Mouse (Mus musculus) frontal cortex, postnatal 25 days (tissue): ENCODE results near the gene Epb41l3.
"Not testable (repeated sequence)": the region's sequence is repeated elsewhere in the genome, so short reads cannot be mapped to it uniquely, and the experiment has no call there.

Experiments used
- DNase-seq, 2 experiments: peaks; one replicate each; pipeline ENCODE4 v3.0.0; 2022; ENCODE audit warnings: low spot score in 2 of 2

Gene Epb41l3

DNA sequence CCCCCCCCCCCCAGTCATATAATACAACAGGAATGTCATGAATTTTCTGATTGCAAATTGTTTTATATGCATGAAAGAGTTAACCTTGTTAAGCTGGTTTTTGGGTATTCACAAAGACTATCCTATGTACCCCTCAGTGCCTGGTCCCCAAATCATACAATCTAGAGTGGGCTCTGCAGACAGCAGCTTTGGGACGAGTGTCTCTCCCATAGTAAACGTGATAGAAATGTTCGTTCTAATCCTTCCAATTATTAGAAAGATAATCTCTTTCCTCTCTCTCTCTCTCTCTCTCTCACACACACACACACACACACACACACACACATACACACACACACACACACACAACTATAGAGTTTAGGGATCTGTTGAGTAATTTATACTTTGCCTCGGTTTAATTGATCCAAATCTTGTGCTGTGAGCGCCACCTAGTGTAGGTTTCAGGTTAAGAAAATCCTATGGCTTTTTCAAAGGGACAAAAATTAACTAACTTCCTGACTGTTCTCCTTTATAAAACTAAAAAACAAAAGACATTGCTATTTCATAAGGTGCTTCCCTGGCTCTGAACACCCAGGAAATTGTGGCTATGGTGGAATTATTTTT, 30.4 kb downstream of the Epb41l3 start:
- DNase-seq = peak; percentile 9 to 54

GRCm38 (mm10) chr17:69109216-69109615, 33.7 kb downstream of the Epb41l3 start:
- no peak for DNase-seq

- no peak for DNase-seq
Measured at GRCm38 (mm10) chr17:69112232-69112631, 36.7 kb downstream of the Epb41l3 start.

DNA sequence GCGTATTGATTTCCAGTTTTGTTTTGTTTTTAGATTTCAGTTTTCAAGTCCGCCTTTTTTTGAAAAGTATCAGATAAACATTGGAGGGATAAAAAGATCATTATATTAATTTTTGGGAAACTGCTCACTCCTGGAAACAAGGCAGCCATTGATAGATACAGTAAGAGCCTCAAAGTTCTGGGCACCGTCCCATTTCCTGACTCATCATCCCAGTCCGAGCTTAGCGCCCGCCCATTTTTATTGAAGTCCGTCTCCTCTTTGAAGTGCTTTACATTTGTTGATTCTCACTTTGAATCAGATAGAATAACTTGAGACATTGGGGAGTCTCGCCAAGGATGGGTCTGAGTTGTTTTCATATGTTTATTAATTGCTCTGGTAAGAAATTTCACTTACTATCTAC, 43.7 kb downstream of the Epb41l3 start:
- DNase-seq = no peak

GRCm38 (mm10) chr17:69120533-69121358, 45.3 kb downstream of the Epb41l3 start:
- DNase-seq = no peak

DNA sequence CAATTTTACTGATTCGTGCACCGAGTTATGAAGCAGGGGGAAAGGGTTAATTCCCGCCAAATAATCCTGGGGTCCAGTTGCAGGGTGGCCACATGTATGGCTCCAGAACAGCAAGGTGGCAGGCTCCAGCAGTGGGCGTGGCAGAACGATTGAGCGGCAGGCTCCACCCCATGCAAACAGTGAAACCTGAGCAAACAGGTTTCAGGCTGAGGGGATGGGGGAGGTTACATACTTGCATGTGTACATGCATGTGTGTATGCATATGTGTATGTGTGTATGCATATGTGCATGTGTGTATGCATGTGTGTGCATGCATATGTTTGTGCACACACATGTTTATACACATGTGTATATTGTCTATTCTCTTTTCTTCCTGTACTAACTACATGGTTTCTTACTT, 46.9 kb downstream of the Epb41l3 start:
- DNase-seq = not testable (repeated sequence)

GRCm38 (mm10) chr17:69127436-69127835, 52.0 kb downstream of the Epb41l3 start:
- DNase-seq = no peak

DNA sequence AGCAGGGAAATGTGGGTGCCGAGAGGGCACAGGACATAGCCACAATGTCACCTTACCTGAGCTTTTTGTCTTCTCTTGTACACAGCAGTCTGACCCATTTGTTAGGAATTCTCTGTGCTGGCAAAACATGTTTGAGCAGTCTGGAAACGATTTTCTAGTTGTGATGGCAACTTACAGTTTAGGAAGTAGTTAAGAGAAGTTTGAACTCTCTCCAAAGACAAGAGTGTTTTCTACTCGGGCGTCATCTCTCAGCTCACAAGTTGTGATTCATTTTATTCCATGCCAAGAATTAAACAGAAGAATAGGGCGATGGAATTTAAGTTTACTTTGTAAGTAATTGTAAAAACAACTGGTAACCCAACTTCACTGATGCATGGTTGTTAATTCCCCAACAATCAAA, 52.5 kb downstream of the Epb41l3 start:
- no peak for DNase-seq

DNA sequence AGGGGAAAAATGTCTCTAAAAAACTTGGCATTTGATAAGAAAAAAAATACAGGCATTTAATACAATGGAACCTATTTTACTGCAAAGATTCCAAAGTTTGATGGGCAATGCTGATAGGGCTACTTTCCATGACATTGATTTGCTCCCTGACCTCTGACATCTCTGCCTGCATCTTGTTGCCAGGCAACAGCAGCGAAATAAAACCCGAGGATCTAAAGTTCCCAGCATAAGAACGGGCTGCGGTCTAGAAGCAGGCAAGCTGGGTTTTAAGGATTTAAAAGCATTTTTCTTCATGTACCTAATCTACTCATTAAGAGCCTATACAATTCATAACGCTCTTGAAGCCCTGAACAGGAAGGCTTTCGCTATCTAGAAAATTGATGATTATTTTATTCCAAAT, 54.0 kb downstream of the Epb41l3 start:
- no peak for DNase-seq

DNA sequence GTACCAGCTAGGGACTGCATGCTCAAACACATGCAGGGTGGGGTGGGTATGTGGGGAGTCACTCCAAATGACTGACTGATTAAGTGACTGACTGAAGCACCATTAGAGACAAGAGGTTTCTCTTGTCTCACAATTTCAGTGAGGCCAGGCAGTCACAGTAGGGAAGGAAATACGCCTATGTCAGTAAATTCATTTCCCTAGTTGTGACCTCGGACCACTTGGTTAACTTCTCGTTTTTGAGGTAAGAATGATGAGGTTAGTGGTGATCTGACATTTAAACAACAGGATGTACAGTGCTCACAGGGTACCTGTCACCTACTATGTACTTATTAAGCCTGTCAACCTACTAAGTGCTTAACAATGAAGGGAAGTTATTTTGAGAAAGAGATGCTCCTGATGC, 67.5 kb downstream of the Epb41l3 start:
- no peak for DNase-seq

DNA sequence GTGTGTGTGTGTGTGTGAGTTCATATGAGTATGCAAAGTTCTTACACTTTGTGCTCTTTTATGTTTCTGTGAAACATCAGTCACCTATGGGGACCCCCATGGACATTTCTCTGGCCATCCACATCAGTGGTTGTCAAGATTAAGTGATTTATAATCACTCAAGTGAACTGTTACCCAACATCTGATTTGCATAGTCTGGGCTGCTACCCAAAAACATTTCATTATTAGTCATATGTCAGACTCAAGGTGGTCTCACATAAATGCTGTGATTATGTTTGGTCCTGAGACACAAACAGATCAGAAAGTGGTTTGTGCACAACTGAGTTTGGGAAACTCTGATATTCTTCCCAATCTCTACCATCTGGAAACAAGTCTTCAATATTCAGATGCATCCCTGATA, 75.3 kb downstream of the Epb41l3 start:
- no peak for DNase-seq

DNA sequence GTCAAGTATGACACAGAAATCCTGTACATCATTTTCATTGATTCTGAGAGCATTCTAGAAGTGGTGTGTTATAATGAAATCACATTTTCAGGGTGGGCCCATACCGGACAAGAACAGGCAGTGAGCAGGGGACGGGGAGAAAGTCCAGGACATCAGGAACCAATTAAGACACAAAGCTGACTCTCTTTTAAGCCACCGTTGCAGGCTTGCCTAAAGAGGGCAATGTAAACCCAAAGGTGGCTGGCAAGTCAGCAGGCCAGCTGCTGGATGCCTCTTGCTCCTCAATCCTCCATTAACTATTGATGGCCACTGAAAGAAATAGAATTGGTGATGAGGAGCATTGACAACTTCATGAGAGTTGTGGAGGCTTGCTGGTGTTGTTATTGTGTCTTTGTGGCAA, 75.8 kb downstream of the Epb41l3 start:
- DNase-seq = no peak

DNA sequence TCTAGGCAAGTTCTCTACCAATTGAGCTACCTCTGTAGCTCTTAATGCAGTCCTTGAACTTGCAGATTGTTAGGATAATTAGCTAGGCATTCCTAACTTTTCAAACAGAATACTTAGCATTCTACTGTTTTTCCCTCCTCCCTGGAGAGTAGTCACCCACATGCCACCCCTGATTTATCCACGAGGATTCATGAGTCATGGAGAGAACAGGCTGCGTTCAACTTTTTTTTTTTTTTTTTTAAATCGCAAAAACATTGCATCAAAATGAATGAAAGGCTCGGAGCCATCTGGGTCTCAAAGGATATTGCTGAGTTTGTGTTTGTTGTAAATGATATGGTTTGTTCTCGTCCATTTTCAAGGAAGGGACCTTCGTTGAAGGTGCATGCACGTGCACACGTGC, 79.6 kb downstream of the Epb41l3 start:
- DNase-seq = no peak

- DNase-seq = peak; percentile 34 to 49
Measured at GRCm38 (mm10) chr17:69156522-69157100, 81.1 kb downstream of the Epb41l3 start.

- DNase-seq = peak in 1 of 2 experiments; percentile 18
Measured at GRCm38 (mm10) chr17:69157101-69157808, 81.8 kb downstream of the Epb41l3 start.

- DNase-seq = no peak
Measured at GRCm38 (mm10) chr17:69157809-69158185, 82.3 kb downstream of the Epb41l3 start.

DNA sequence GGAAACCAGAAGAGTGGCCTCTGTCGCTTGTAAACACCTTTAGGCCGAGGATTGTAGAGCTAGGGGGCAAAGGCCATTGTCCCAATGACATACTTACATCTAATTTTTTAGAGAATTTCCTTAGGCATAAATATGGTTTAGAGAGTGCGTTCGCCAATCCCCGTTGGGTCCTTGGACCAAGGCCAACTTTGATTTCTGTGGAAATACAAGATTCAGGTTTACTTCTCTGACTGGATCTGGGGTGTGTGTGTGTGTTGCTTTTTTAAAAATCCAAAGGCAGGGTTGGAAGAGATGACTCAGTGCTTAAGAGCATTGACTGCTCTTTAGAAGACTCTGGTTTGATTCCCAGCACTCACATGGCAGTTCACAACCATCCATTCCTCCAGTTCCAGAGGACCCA, 83.2 kb downstream of the Epb41l3 start:
- DNase-seq = no peak

GRCm38 (mm10) chr17:69162731-69163130, 87.2 kb downstream of the Epb41l3 start:
- DNase-seq = no peak

- no peak for DNase-seq
Measured at GRCm38 (mm10) chr17:69176949-69177501, 101.5 kb downstream of the Epb41l3 start.

DNA sequence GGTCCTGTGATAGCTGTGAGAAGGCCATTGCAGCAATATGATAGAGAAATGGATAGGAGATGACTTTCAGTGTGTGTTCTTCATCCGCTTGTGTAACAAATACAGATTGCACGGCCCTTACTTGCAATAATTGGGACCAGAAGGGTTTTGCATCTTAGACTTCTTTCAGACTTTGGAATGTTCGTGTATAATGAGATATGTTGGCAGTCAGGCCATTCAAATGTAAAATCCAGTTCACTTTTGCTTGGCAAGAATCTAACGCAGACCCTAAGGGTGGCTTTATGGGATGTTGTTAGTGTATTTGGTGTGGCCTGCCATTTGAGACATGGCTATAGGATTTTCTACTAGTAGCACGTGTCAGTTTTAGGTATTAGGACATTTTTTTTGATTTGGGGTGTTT, 102.5 kb downstream of the Epb41l3 start:
- DNase-seq = no peak

- DNase-seq = no peak
Measured at GRCm38 (mm10) chr17:69180905-69181559, 105.5 kb downstream of the Epb41l3 start.
